In the genomic region with DNA sequence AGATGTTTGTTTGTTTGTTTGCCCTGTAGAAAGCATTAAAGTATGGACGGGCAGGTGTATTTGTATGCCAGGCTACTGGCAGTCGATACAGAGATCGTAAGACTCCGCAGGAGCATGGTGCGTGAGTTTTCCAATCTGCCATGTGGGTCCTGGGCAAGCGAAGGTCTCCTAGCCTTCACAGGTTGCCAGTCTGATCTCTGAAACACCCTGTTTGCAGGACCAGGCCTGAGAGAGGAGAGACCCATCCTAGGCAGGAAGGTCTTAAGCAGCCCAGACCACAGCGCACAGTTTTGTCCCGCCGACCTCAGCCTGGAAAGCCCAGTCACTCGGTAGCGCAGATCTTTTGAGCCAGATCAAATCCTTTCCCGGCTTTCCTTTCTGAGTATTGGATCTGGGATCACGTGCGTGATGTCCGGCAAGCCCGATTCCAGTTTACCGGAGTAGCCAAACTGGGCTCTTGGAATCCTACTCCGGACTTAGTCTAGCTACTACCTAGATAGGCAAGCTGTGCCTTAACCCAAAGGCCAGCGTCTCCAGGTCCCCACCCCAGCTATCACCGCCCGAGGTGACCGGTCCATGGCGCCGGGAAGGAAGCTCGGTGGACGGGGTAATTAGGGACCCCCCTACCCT, we compare ENCODE assay signal across 13 mouse cellular contexts. TPM values are rescaled to one million over a fixed set of nuclear protein-coding genes. Genes with fewer than 3 reads are reported as not detected.
DNase-seq lines count a peak whose midpoint lies in the region; ATAC-seq and TF ChIP-seq lines count a peak whose summit lies in the region.
"Had no signal": no experiment of that assay in that cellular context is flagged by ENCODE, and none has a peak within 500 bp of the region (broad histone marks: within the 10 kb centered on the region; RNA-seq: fewer than 3 reads in every experiment).

No protein-coding gene starts in this region.

- 8% methylated on average over 26 of the region's 26 CpGs for WGBS in intestine, embryonic 14.5 days
- WGBS in intestine, embryonic 15.5 days = 11% methylated on average over 26 of the region's 26 CpGs
- 3% methylated on average over 26 of the region's 26 CpGs for WGBS in forebrain, postnatal 0 days
- 1% methylated on average over 26 of the region's 26 CpGs for WGBS in midbrain, embryonic 14.5 days

- peak; percentile 56 for DNase-seq in intestine, embryonic 14.5 days (ENCODE audit: low spot score)
- DNase-seq in embryo, embryonic 10.5 days (ENCODE audit: low spot score) = peak; percentile 71
- DNase-seq in forebrain, postnatal 0 days = no peak
- DNase-seq in midbrain, embryonic 14.5 days = peak; percentile 40
- DNase-seq in left cerebral cortex, adult 8-10 months (ENCODE audit: low spot score in 2 of 2) = no peak
- no peak for DNase-seq in layer of hippocampus, adult 9-10 months (ENCODE audit: low spot score)
- DNase-seq: adrenal gland, postnatal 25 days; cerebellum, postnatal 25 days; gastrocnemius, adult 2 months; thymus, postnatal 36 days had no signal

- ATAC-seq in intestine, embryonic 14.5 days (replicated peaks; ENCODE audit: low FRiP score, low TSS enrichment, low read depth) = no peak
- ATAC-seq in intestine, embryonic 15.5 days = no peak
- ATAC-seq in forebrain, postnatal 0 days = no peak
- ATAC-seq in midbrain, embryonic 14.5 days (ENCODE audit: low FRiP score, low TSS enrichment) = no peak

- H3K27me3 ChIP-seq in intestine, embryonic 14.5 days (replicated peaks; ENCODE audit: control insufficient read depth, insufficient read depth, low read length) = peaks cover 100% of the 10 kb centered on the region
- peaks cover 80% of the 10 kb centered on the region for H3K27me3 ChIP-seq in intestine, embryonic 15.5 days (replicated peaks)
- H3K27me3 ChIP-seq in forebrain, postnatal 0 days (ENCODE audit: insufficient read depth, low read length) = peaks cover 94% of the 10 kb centered on the region
- H3K27me3 ChIP-seq in midbrain, embryonic 14.5 days (ENCODE audit: control insufficient read depth, insufficient read depth, low read length) = peaks cover 98% of the 10 kb centered on the region

- H3K4me1 ChIP-seq in intestine, embryonic 14.5 days (replicated peaks; ENCODE audit: control insufficient read depth, insufficient read depth, low read length) = peaks cover 3% of the 10 kb centered on the region; the same call in 1 of the 2 replicates
- peaks cover 8% of the 10 kb centered on the region; the same call in 1 of the 2 replicates for H3K4me1 ChIP-seq in intestine, embryonic 15.5 days (replicated peaks)
- H3K4me1 ChIP-seq in forebrain, postnatal 0 days (ENCODE audit: insufficient read depth) = no peaks in the 10 kb centered on the region
- peaks cover 9% of the 10 kb centered on the region; the same call in 1 of the 2 replicates for H3K4me1 ChIP-seq in midbrain, embryonic 14.5 days (ENCODE audit: control insufficient read depth, insufficient read depth, low read length)
- H3K4me1 ChIP-seq: liver, embryonic 15.5 days had no signal

- H3K9ac ChIP-seq in intestine, embryonic 14.5 days (ENCODE audit: low read length) = no peak overlapping the region
- no peak overlapping the region for H3K9ac ChIP-seq in intestine, embryonic 15.5 days
- no peak overlapping the region for H3K9ac ChIP-seq in forebrain, postnatal 0 days
- no peak overlapping the region for H3K9ac ChIP-seq in midbrain, embryonic 14.5 days (replicated peaks; ENCODE audit: low read length)
- H3K9ac ChIP-seq: liver, embryonic 15.5 days had no signal

- TF ChIP-seq CTCF in forebrain, postnatal 0 days (IDR thresholded peaks at IDR 0.05; ENCODE audit: low read depth) = no peak

- H3K27ac ChIP-seq in intestine, embryonic 14.5 days (ENCODE audit: low read depth) = no peak overlapping the region
- no peak overlapping the region for H3K27ac ChIP-seq in intestine, embryonic 15.5 days
- H3K27ac ChIP-seq in forebrain, postnatal 0 days (ENCODE audit: low read depth, low read length) = no peak overlapping the region
- H3K27ac ChIP-seq in midbrain, embryonic 14.5 days (replicated peaks; ENCODE audit: low read depth, low read length) = no peak overlapping the region
- H3K27ac ChIP-seq: gastrocnemius, adult 2 months; liver, embryonic 15.5 days had no signal

- no peaks in the 10 kb centered on the region for H3K9me3 ChIP-seq in intestine, embryonic 14.5 days (ENCODE audit: control insufficient read depth, low read length)
- no peaks in the 10 kb centered on the region; the same call in 1 of the 2 replicates for H3K9me3 ChIP-seq in intestine, embryonic 15.5 days
- no peaks in the 10 kb centered on the region for H3K9me3 ChIP-seq in forebrain, postnatal 0 days (ENCODE audit: low read length)
- no peaks in the 10 kb centered on the region for H3K9me3 ChIP-seq in midbrain, embryonic 14.5 days (ENCODE audit: control insufficient read depth, low read length)
- H3K9me3 ChIP-seq: liver, embryonic 15.5 days had no signal

- no peak overlapping the region for H3K4me2 ChIP-seq in intestine, embryonic 14.5 days (ENCODE audit: low read length)
- no peak overlapping the region for H3K4me2 ChIP-seq in intestine, embryonic 15.5 days (replicated peaks)
- no peak overlapping the region for H3K4me2 ChIP-seq in forebrain, postnatal 0 days (ENCODE audit: low read depth)
- no peak overlapping the region for H3K4me2 ChIP-seq in midbrain, embryonic 14.5 days (ENCODE audit: low read length)
- H3K4me2 ChIP-seq: liver, embryonic 15.5 days had no signal

- H3K36me3 ChIP-seq in intestine, embryonic 14.5 days (ENCODE audit: control insufficient read depth, insufficient read depth, low read length) = no peaks in the 10 kb centered on the region
- no peaks in the 10 kb centered on the region for H3K36me3 ChIP-seq in intestine, embryonic 15.5 days
- H3K36me3 ChIP-seq in forebrain, postnatal 0 days (ENCODE audit: insufficient read depth) = no peaks in the 10 kb centered on the region
- no peaks in the 10 kb centered on the region for H3K36me3 ChIP-seq in midbrain, embryonic 14.5 days (ENCODE audit: control insufficient read depth, insufficient read depth, low read length)
- H3K36me3 ChIP-seq: liver, embryonic 15.5 days had no signal

- no peak overlapping the region for H3K4me3 ChIP-seq in intestine, embryonic 14.5 days (ENCODE audit: low read depth, low read length)
- H3K4me3 ChIP-seq in intestine, embryonic 15.5 days (replicated peaks) = no peak overlapping the region
- H3K4me3 ChIP-seq in forebrain, postnatal 0 days (ENCODE audit: low read depth, low read length) = 0 out of 2 replicates have a peak overlapping the region, but pooled peaks have one; percentile 2
- H3K4me3 ChIP-seq in midbrain, embryonic 14.5 days (replicated peaks; ENCODE audit: low read depth, low read length) = no peak overlapping the region
- H3K4me3 ChIP-seq: gastrocnemius, adult 2 months; liver, embryonic 15.5 days had no signal

RNA-seq across cellular contexts. Expression of gene Msx2, which starts 7.6 kb away (rescaled TPM):
- 0.09 and 0.44 TPM in 2 replicates for polyA plus RNA-seq in intestine, embryonic 14.5 days (2014; fragmentation: Nextera tagmentation; extraction: Ambion mirVana)
- polyA plus RNA-seq in intestine, embryonic 15.5 days (2015; fragmentation: Nextera tagmentation; extraction: Ambion mirVana) = 0.21 and 0.33 TPM in 2 replicates
- 0.31 and 0.71 TPM in 2 replicates for total RNA-seq in forebrain, postnatal 0 days (2014; rRNA removed)
- 0.54 and 0.71 TPM in 2 replicates for polyA plus RNA-seq in forebrain, postnatal 0 days (2015; fragmentation: Nextera tagmentation; extraction: Ambion mirVana)
- polyA plus RNA-seq in midbrain, embryonic 14.5 days (2014; fragmentation: Nextera tagmentation; extraction: Ambion mirVana) = 0.49 and 1.5 TPM in 2 replicates
- under 1 TPM in 3 of 4 experiments, not detected in 1; 0.25 to 0.34 (median 0.26) TPM for total RNA-seq in left cerebral cortex, adult 8-10 months (2022)
- total RNA-seq: gastrocnemius, adult 2 months; MEL had no signal
- polyA plus RNA-seq: liver, embryonic 15.5 days had no signal

Comparison
In these comparisons a context has a peak if more than half of its experiments do, and no peak if none do; other contexts are left out.
1. DNase-seq: peak in intestine, embryonic 14.5 days (single experiment), embryo, embryonic 10.5 days (single experiment) and midbrain, embryonic 14.5 days (single experiment); none in forebrain, postnatal 0 days (single experiment), left cerebral cortex, adult 8-10 months (0 of 2) and layer of hippocampus, adult 9-10 months (single experiment).